Mouse (Mus musculus) neural tube, postnatal 0 days (tissue): ENCODE data around the gene Gm13694. TPM values are rescaled to one million over a fixed set of nuclear protein-coding genes. Genes with fewer than 3 reads are reported as not detected.

Source experiments
- polyA plus RNA-seq: library from polyadenylated mRNA; unstranded; fragments of >200 nt; fragmentation: Nextera tagmentation; extraction: Ambion mirVana; gene quantifications from 2 replicates; pipeline ENCODE4 v1.2.1, GENCODE M21; 2015

Gm13694 gene
- polyA plus RNA-seq, result not detected in 2 replicates

GRCm38 (mm10) chr2:83978633-83979032, at the start of gene Gm13694:
Gm13694 (plus strand) TSS chr2:83978933.

GRCm38 (mm10) chr2:83940931-83941361, 37.8 kb upstream of the Gm13694 start, which contains the start of gene Zswim2:
Zswim2 (minus strand) TSS chr2:83941228.

GRCm38 (mm10) chr2:83955393-83955792, 23.3 kb upstream of the Gm13694 start, which contains the start of gene Gm13698:
Gm13698 (plus strand) TSS chr2:83955693.

GRCm38 (mm10) chr2:83961203-83961602, 17.5 kb upstream of the Gm13694 start, which contains the start of gene Gm13693:
Gm13693 (plus strand) TSS chr2:83961503.

GRCm38 (mm10) chr2:83967013-83967412, 11.7 kb upstream of the Gm13694 start, which contains the start of gene Gm13695:
Gm13695 (plus strand) TSS chr2:83967313.

GRCm38 (mm10) chr2:83972823-83973222, 5.9 kb upstream of the Gm13694 start, which contains the start of gene Gm13696:
Gm13696 (plus strand) TSS chr2:83973123.

GRCm38 (mm10) chr2:83984443-83984842, 5.7 kb downstream of the Gm13694 start, which contains the start of gene Gm13697:
Gm13697 (plus strand) TSS chr2:83984743.

GRCm38 (mm10) chr2:83990253-83990652, 11.5 kb downstream of the Gm13694 start, which contains the start of gene Gm13691:
Gm13691 (plus strand) TSS chr2:83990553.

Other genes with a start within 250 kb of the Gm13694 start
- 75.7 and 78.6 TPM in 2 replicates for gene Fam171b, start 166.3 kb upstream of the Gm13694 start, polyA plus RNA-seq
- gene Zswim2, start 37.7 kb upstream of the Gm13694 start, polyA plus RNA-seq, result not detected in 2 replicates
- gene Gm13698, start 23.2 kb upstream of the Gm13694 start, polyA plus RNA-seq, result not detected in 2 replicates
- gene Gm13693, start 17.4 kb upstream of the Gm13694 start, polyA plus RNA-seq, result not detected in 2 replicates
- not detected in 2 replicates for gene Gm13695, start 11.6 kb upstream of the Gm13694 start, polyA plus RNA-seq
- gene Gm13696, start 5.8 kb upstream of the Gm13694 start, polyA plus RNA-seq, result not detected in 2 replicates
- gene Gm13697, start 5.8 kb downstream of the Gm13694 start, polyA plus RNA-seq, result not detected in 2 replicates
- gene Gm13691, start 11.6 kb downstream of the Gm13694 start, polyA plus RNA-seq, result not detected in 2 replicates